Mouse (Mus musculus) kidney, adult 8-10 months (tissue): ENCODE data around the gene Gm3173.
"Not testable (repeated sequence)": the region's sequence is repeated elsewhere in the genome, so short reads cannot be mapped to it uniquely, and the experiment has no call there.

Source experiments
- DNase-seq, 2 experiments: peaks; one replicate each; pipeline ENCODE4 v3.0.0; 2022

Gene Gm3173

GRCm38 (mm10) chr14:4430692-4431091 lies at the start of gene Gm3173:
TSS of gene Gm3173 (plus strand) at chr14:4430992.
- DNase-seq = not testable (repeated sequence)

- DNase-seq = not testable (repeated sequence)
Measured at GRCm38 (mm10) chr14:4385606-4386005, 45.2 kb upstream of the Gm3173 start.

GRCm38 (mm10) chr14:4392841-4393530 lies 37.8 kb upstream of the Gm3173 start:
- not testable (repeated sequence) for DNase-seq

GRCm38 (mm10) chr14:4397226-4397625 lies 33.6 kb upstream of the Gm3173 start, which contains the start of gene Gm3159:
TSS of gene Gm3159 (plus strand) at chr14:4397526.
- not testable (repeated sequence) for DNase-seq

- not testable (repeated sequence) for DNase-seq
Measured at GRCm38 (mm10) chr14:4398624-4399023, 32.2 kb upstream of the Gm3173 start.

GRCm38 (mm10) chr14:4400115-4400789 lies 30.5 kb upstream of the Gm3173 start:
- not testable (repeated sequence) for DNase-seq

- DNase-seq = not testable (repeated sequence)
Measured at GRCm38 (mm10) chr14:4401245-4401644, 29.5 kb upstream of the Gm3173 start.

- DNase-seq = not testable (repeated sequence)
Measured at GRCm38 (mm10) chr14:4403840-4404239, 27.0 kb upstream of the Gm3173 start.

GRCm38 (mm10) chr14:4409939-4410338 lies 20.9 kb upstream of the Gm3173 start:
- not testable (repeated sequence) for DNase-seq

GRCm38 (mm10) chr14:4414965-4415835 lies 15.6 kb upstream of the Gm3173 start, which contains the start of gene Gm3164:
TSS of gene Gm3164 (plus strand) at chr14:4415448.
- DNase-seq = not testable (repeated sequence)

GRCm38 (mm10) chr14:4481445-4481844 lies 50.7 kb downstream of the Gm3173 start, which contains the start of gene Gm3182:
TSS of gene Gm3182 (plus strand) at chr14:4481745.
- DNase-seq = not testable (repeated sequence)

GRCm38 (mm10) chr14:4499425-4499824 lies 68.6 kb downstream of the Gm3173 start:
- DNase-seq = not testable (repeated sequence)

GRCm38 (mm10) chr14:4555105-4555504 lies 124.3 kb downstream of the Gm3173 start, which contains the start of gene Gm3047:
TSS of gene Gm3047 (plus strand) at chr14:4555405.
- DNase-seq = not testable (repeated sequence)
